13 mouse cellular contexts compared by ENCODE assay signal in genomic region chr15:100972795-100973194, GRCm38 (mm10).
A peak's percentile ranks its signal among the peaks of the same experiment; 100 is the strongest.
DNase-seq lines count a peak whose midpoint lies in the region; ATAC-seq and TF ChIP-seq lines count a peak whose summit lies in the region.
"Had no signal": no experiment of that assay in that cellular context is flagged by ENCODE, and none has a peak within 500 bp of the region (broad histone marks: within the 10 kb centered on the region; RNA-seq: fewer than 3 reads in every experiment).

No protein-coding gene starts in this region.

- intact Hi-C loops in left cerebral cortex, postnatal 4 days (cut with DNase I), result no loop called here
- intact Hi-C loops in left cerebral cortex, postnatal 25 days (cut with DNase I), result no loop called here
- intact Hi-C loops in gastrocnemius, adult 2 months (cut with DNase I), result no loop called here

- no peaks in the 10 kb centered on the region for H3K36me3 ChIP-seq in CH12.LX (replicated peaks in 1 of 2; ENCODE audit: control insufficient read depth in 1 of 2, insufficient read depth in 1 of 2, low read length in 1 of 2)
- H3K36me3 ChIP-seq in embryonic facial prominence, embryonic 11.5 days (replicated peaks; ENCODE audit: control insufficient read depth, insufficient read depth, low read depth, low read length), result no peaks in the 10 kb centered on the region
- H3K36me3 ChIP-seq: G1E; heart, embryonic 13.5 days had no signal

- no peak overlapping the region for H3K27ac ChIP-seq in CH12.LX (ENCODE audit: insufficient read depth, low read depth)
- no peak overlapping the region for H3K27ac ChIP-seq in embryonic facial prominence, embryonic 11.5 days (replicated peaks; ENCODE audit: low read depth, low read length)
- no peak overlapping the region for H3K27ac ChIP-seq in gastrocnemius, adult 2 months
- H3K27ac ChIP-seq: heart, embryonic 13.5 days; left cerebral cortex, adult 2 months had no signal

- no peaks in the 10 kb centered on the region for H3K79me2 ChIP-seq in CH12.LX (replicated peaks; ENCODE audit: control insufficient read depth, extremely low read depth, insufficient read depth, poor library complexity, severe bottlenecking)

- peak overlapping the region; percentile 76 for H3K4me2 ChIP-seq in CH12.LX (ENCODE audit: insufficient read depth, low read depth, poor library complexity, severe bottlenecking)
- no peak overlapping the region for H3K4me2 ChIP-seq in embryonic facial prominence, embryonic 11.5 days (ENCODE audit: low read depth, low read length)
- H3K4me2 ChIP-seq: heart, embryonic 13.5 days had no signal

- in situ Hi-C loops in CH12.LX (cut with MboI; ENCODE audit: low pct_ligation_motif_present, low pct_unique_long_range_greater_than_20kb, low sequenced_read_pairs), result loop anchor here (10.0 kb wide), 1 partner anchor 208 kb away; the partner anchor contains the start of gene Slc4a8

- no peak for ATAC-seq in embryonic facial prominence, embryonic 11.5 days (replicated peaks; ENCODE audit: insufficient number of reproducible peaks, low FRiP score, low TSS enrichment, low read depth)

- no peak; the same call in 1 of the 2 replicates for TF ChIP-seq RAD21 in CH12.LX (IDR thresholded peaks at IDR 0.05; ENCODE audit: low read depth, low read length)

- H3K27me3 ChIP-seq in CH12.LX (replicated peaks), result peaks cover 49% of the 10 kb centered on the region
- no peaks in the 10 kb centered on the region for H3K27me3 ChIP-seq in embryonic facial prominence, embryonic 11.5 days (ENCODE audit: control insufficient read depth, insufficient read depth, low read length)

- peaks cover 4 to 13% of the 10 kb centered on the region in 2 experiments; a peak in 3 of 4 replicates for H3K4me1 ChIP-seq in CH12.LX (ENCODE audit: control insufficient read depth in 1 of 2, insufficient read depth in 2 of 2)
- H3K4me1 ChIP-seq in embryonic facial prominence, embryonic 11.5 days (ENCODE audit: control insufficient read depth, insufficient read depth, low read length), result no peaks in the 10 kb centered on the region

- peak in 1 of 2 experiments; percentile 28; a peak in 2 of 4 replicates for TF ChIP-seq CTCF in CH12.LX (conservative IDR thresholded peaks at IDR 0.05 in 1 of 2, IDR thresholded peaks at IDR 0.05 in 1 of 2; ENCODE audit: low read depth in 2 of 2, low read length in 2 of 2)
- no peak for TF ChIP-seq CTCF in gastrocnemius, adult 2 months (IDR thresholded peaks at IDR 0.05)

- H3K9ac ChIP-seq in CH12.LX (ENCODE audit: insufficient read depth, low read depth), result no peak overlapping the region
- no peak overlapping the region for H3K9ac ChIP-seq in embryonic facial prominence, embryonic 11.5 days (replicated peaks; ENCODE audit: low read length)
- H3K9ac ChIP-seq: heart, embryonic 13.5 days had no signal

- TF ChIP-seq EP300 in CH12.LX (IDR thresholded peaks at IDR 0.05; ENCODE audit: low read length), result no peak

- no peak for TF ChIP-seq POLR2A in CH12.LX (IDR thresholded peaks at IDR 0.05; ENCODE audit: low read depth, low read length)

- WGBS in embryonic facial prominence, embryonic 11.5 days, result 41% methylated on average over 11 of the region's 11 CpGs

- dilution Hi-C loops in CH12.LX (cut with MboI; ENCODE audit: extremely low pct_ligation_motif_present, extremely low pct_unique_long_range_greater_than_20kb, low sequenced_read_pairs), result no loop called here

- peak; percentile 34 for DNase-seq in left cerebral cortex, postnatal 4 days
- no peak for DNase-seq in left cerebral cortex, postnatal 25 days (ENCODE audit: low spot score in 2 of 2)
- peak; percentile 56 for DNase-seq in CH12.LX (ENCODE audit: extremely low read depth)
- DNase-seq in embryonic facial prominence, embryonic 11.5 days (ENCODE audit: low spot score), result peak; percentile 33
- DNase-seq in naive thymus-derived CD4-positive, alpha-beta T cell, adult 2 months (ENCODE audit: low read depth), result peak; percentile 24
- DNase-seq in gastrocnemius, adult 2 months, result no peak
- DNase-seq in ovary, postnatal 10 days (ENCODE audit: low spot score), result no peak
- DNase-seq: adrenal gland, postnatal 25 days; cerebellum, postnatal 25 days; kidney, adult 18-20 months had no signal

- H3K4me3 ChIP-seq in CH12.LX (replicated peaks in 1 of 3; ENCODE audit: low read depth in 2 of 3, low read length in 2 of 3, poor library complexity in 1 of 3), result no peak overlapping the region
- no peak overlapping the region for H3K4me3 ChIP-seq in embryonic facial prominence, embryonic 11.5 days (ENCODE audit: low read depth, low read length)
- no peak overlapping the region for H3K4me3 ChIP-seq in gastrocnemius, adult 2 months
- H3K4me3 ChIP-seq: heart, embryonic 13.5 days; left cerebral cortex, adult 2 months had no signal

- no peaks in the 10 kb centered on the region for H3K9me3 ChIP-seq in CH12.LX (replicated peaks; ENCODE audit: low read length)
- no peaks in the 10 kb centered on the region for H3K9me3 ChIP-seq in embryonic facial prominence, embryonic 11.5 days (replicated peaks; ENCODE audit: control insufficient read depth, low read length)
- H3K9me3 ChIP-seq: heart, embryonic 13.5 days had no signal

TF ChIP-seq in CH12.LX, 34 proteins besides CTCF, POLR2A, EP300 and RAD21:
- TF ChIP-seq JUND (conservative IDR thresholded peaks at IDR 0.05; ENCODE audit: low read depth, low read length) (no peak), SIN3A (IDR thresholded peaks at IDR 0.05; ENCODE audit: low read length) (peak; percentile 40; the same call in 1 of the 2 replicates), RCOR1 (conservative IDR thresholded peaks at IDR 0.05; ENCODE audit: low read depth, low read length) (no peak), UBTF (IDR thresholded peaks at IDR 0.05; ENCODE audit: low read depth, low read length) (no peak), NRF1 (IDR thresholded peaks at IDR 0.05; ENCODE audit: low read depth, low read length) (peak; percentile 40; the same call in 1 of the 2 replicates), SMC3 (IDR thresholded peaks at IDR 0.05; ENCODE audit: low read depth, low read length) (peak; percentile 26; the same call in 1 of the 2 replicates), ZKSCAN1 (IDR thresholded peaks at IDR 0.05; ENCODE audit: borderline replicate concordance, low read depth, low read length) (no peak), ELF1 (IDR thresholded peaks at IDR 0.05; ENCODE audit: low read depth, low read length) (peak; percentile 93), MXI1 (IDR thresholded peaks at IDR 0.05; ENCODE audit: low read depth, low read length) (peak; percentile 92), USF1 (IDR thresholded peaks at IDR 0.05; ENCODE audit: low read depth, low read length) (no peak)

Comparison
In these comparisons a context has a peak if more than half of its experiments do, and no peak if none do; other contexts are left out.
1. DNase-seq: peak in left cerebral cortex, postnatal 4 days (single experiment), CH12.LX (single experiment), embryonic facial prominence, embryonic 11.5 days (single experiment) and naive thymus-derived CD4-positive, alpha-beta T cell, adult 2 months (single experiment); none in left cerebral cortex, postnatal 25 days (0 of 2), gastrocnemius, adult 2 months (single experiment) and ovary, postnatal 10 days (single experiment).